Mouse (Mus musculus): ENCODE data around the gene 4921536K21Rik. TPM values are rescaled to one million over a fixed set of nuclear protein-coding genes. Genes with fewer than 3 reads are reported as not detected.

The 4921536K21Rik gene
- total RNA-seq, 2 experiments from 2014 or later: 0.13 TPM

GRCm38 (mm10) chr11:3911440-3911839 is 16.5 kb upstream of the 4921536K21Rik start:
- DNase-seq: peak; percentile 23

DNA sequence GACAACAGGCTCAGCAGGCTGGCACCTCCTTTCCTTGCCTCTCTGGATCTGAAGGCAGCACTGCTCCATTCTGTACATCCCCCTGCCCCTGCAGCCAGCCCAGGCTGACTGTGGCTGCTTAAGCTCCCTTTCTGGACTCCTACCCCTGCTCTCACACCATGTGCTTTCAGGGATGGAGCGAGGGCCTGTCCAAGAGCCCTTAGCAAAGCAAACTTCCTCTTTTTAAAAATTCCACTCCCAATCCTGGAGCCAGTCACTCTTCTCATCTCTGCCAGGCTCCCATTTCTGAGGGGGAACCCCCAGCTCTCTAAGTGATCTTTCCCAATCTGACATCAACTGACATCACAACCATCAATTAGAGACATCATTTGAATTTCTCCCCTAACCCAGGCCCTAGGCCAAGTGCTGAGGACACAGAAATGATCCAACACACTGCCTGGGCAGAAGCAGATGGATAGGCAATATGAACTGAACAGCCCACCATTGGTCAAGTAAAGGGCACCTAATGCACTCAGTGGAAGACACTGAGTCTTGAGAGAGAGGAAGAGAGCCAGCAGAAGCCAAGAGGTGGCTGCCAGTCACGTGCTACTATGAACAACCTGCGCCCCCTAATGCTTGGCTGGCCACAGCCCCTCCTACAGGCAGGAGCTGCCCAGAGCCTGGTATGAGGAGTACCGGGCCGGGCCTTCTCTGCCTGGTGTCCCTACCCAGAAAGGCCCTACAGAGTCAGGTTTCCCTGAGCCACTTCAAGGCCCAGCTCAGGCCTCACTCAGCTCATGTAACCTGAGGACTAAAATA is 15.8 kb upstream of the 4921536K21Rik start:
- DNase-seq: peak; percentile 78

DNA sequence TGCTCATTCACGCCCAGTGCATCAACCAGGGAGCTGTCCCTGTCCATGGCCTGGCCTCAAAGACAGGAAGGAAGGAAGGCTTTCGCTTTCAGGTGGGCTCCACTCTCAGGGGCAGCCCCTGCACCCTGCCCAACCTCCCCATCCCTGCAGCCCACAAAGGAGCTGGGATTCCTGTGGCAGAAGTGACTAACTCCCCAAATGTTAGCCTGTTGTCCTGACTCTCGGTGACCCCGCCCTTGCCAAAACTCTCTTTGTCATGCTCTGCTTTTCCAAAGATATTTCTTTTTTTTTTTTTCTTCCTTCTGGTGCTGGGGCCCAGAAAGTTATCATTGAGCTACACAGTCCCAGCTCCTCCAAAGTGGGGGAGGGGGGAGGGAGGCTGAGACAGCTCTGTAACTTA is 14.3 kb upstream of the 4921536K21Rik start:
- no peak for DNase-seq

- DNase-seq: no peak
Observed at GRCm38 (mm10) chr11:3905446-3905845, 10.5 kb upstream of the 4921536K21Rik start.

DNA sequence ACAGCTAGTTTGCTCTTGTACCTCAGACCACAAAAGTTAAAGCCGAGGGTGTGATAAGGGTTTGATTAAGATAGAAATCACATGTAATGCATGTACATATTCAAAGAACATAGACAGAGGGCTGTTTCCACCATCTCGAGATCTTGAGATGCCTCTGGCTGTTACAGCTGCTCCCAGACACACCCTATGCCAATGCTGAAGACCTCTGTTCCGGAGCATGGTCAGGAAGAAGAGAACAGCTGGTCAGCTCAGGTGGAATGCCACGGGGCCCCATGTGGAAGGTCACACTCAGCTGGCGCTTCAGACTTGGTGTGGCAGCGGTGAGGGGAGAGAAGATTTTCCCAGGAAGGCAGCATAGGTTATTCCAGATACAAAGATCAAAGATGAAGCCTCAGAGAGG is 9.8 kb upstream of the 4921536K21Rik start:
- DNase-seq: no peak

- peak; percentile 79 for DNase-seq
Observed at GRCm38 (mm10) chr11:3903046-3903445, 8.1 kb upstream of the 4921536K21Rik start.

DNA sequence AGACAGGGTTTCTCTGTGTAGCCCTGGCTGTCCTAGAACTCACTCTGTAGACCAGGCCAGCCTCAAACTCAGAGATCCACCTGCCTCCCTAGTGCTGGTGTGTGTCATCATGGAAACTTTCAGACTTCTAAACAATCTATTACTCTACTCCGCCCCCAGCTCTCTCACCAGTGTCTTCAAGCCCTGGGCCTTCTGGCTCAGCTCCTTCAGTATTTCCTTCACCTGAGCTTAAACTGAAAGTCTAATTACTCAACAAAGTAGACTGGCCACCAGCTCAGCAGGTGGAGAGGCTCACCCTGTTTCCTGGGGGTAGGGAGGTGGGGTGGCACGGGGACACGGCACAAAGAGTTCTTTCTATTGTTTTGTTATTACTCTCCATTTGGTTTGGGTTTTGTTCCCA is 7.6 kb upstream of the 4921536K21Rik start:
- DNase-seq: no peak

- no peak for DNase-seq
Observed at GRCm38 (mm10) chr11:3900296-3900695, 5.4 kb upstream of the 4921536K21Rik start.

DNA sequence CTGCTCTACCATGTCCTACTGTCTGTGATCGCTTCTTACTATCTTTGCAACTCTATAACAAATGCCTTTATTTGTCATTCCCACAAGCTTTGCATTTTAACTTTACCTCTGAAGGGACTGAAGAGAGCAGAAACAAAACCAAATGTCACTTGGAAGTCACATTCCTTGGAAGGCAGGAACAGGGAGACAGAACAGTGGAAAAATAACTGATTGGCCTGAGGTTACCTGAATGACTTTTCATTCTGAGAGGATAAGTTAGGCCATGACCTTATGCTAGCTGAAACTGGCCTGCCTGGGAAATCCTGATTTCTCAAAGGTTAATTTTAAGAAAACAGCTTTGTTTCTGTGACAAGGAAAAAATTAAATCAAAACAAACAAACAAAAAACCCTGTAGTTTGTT is 1.0 kb upstream of the 4921536K21Rik start:
- DNase-seq: no peak

GRCm38 (mm10) chr11:3895458-3895857 is 560 bp upstream of the 4921536K21Rik start:
- DNase-seq: no peak

- no peak for DNase-seq
Observed at GRCm38 (mm10) chr11:3893970-3894369, 928 bp downstream of the 4921536K21Rik start.

DNA sequence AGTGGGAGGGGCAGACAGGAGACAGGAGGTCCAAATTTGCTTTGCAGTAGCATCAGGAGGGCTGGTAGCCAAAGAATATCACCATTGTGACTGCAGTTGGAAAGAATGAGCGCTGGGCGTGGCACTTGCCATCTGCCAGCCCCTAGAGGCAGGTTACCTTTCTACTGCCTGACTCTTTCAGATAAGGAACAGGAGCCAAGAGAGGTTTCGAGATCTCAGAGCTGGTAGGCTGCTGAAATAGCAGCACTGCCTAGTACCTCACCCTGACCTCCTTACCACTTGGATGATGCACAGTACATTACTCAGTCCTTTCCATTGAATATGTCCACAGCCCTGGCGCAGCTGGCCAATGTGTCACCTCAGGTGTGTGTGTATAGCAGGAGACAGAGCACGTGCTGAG is 7.6 kb downstream of the 4921536K21Rik start:
- DNase-seq: no peak

- no peak for DNase-seq
Observed at GRCm38 (mm10) chr11:3883711-3884110, 11.2 kb downstream of the 4921536K21Rik start.

DNA sequence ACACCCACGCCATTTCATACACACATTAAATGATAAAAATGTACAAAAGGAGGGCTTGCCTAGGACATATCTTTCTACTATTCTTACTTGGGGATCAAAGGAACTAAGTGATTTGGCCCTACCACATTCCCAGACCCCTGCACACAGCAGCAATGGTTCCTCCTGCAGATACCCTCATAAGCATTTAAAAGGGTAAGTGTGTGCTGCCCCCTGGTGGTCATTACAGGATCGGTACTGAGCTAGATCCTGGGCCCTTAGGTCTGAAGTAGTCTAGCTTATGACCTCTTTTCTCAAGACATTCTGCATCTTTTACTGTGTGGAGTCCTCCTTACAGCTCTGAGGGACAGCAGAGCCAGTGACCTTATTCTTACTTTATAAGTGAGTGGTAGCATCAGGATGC is 15.1 kb downstream of the 4921536K21Rik start:
- DNase-seq: no peak

GRCm38 (mm10) chr11:3878660-3879059 is 16.2 kb downstream of the 4921536K21Rik start:
- no peak for DNase-seq

GRCm38 (mm10) chr11:3876419-3876818 is 18.5 kb downstream of the 4921536K21Rik start:
- no peak for DNase-seq

GRCm38 (mm10) chr11:3864343-3864742 is 30.6 kb downstream of the 4921536K21Rik start:
- DNase-seq: no peak

DNA sequence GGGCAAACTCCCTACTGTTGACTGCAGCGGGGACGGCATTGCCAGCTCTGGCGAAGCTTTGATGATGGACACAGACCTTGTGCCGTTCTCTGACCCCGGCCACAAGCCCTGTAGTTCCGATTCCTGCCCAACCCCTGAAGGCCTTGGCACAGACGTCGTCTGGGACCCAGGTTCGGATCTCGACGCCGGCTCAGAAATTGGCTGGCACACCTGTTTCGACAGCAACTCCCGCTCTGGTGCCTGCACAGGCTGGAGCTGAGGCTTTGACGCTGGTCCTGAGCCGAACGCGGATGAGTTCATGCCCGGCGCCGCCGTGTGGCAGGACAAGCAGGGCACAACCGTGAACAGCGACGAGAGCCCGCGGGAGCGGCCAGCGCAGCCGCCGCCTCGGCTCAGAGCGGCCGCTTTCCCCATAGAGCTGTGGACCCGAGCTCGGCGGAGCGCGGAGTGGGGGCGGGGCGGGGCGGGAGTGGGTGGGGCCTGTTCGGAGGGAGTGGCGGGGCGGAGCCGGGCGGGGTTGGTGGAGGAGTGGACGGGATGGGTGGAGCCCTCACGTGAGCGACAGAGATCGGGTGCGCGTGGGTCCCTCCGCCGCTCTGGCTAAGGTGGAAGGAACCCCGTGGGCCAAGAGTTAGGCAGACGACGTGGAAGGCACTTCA is 31.3 kb downstream of the 4921536K21Rik start, which contains the start of gene Osbp2:
Gene Osbp2 (minus strand): TSS at position 450 of the 659 bp plus-strand sequence.
- peak; percentile 78 for DNase-seq

DNA sequence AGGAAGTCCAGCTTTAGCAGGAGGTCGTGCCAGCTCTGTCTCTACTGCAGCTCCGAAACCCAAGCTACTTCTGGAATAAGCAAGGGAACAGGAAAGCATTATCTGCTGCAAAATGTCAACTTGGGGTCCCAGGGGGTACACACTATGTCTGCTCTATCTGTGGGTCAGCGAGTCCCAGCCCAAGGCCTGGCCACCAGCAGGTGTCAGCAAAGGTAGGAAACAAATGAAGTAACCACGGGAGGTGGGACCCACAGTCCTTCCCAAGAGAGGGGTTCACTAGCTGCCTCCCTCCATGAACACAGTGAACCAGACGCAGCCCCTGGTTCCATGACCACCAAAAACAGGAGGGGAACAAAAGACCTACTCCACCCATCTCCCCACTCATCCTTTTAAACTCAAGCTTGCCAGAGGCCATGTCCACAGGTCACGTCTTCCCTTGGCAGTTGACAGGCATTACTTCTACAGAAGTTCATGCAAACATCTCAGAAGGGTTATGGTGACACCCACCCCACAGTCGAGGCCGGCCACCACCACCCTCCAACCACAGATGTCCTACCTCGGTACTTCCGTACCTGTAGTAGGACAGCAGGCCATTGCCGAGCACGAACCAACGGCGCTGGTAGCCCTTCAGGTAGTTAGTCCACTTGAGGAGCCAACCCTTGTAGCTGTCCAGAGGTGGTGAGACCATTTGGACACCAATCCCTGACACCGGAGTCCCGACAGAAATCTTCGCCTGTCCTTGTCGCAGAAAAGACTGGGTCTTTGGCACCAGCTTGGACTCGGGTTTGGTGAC is 32.0 kb downstream of the 4921536K21Rik start:
- DNase-seq: no peak

DNA sequence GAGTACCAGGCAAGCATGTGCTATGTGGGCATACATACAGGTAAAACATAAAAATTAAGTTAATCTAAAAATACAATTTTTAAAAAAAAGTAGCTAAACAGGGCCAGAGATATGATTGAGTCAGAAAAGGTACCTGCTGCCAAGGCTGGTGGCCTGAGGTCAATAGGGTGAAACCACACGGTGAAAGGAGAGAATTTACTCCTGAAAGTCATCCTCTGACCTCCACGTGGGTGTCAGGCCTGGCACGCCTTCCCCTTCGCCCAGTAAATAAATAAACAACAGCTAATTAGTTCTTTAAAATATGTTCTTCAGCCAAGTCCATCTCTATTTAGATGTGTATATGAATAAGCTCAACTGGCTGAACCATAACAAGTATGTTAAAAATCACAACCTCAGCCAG is 34.5 kb downstream of the 4921536K21Rik start:
- no peak for DNase-seq

- no peak for DNase-seq
Observed at GRCm38 (mm10) chr11:3859778-3860177, 35.1 kb downstream of the 4921536K21Rik start.

- no peak for DNase-seq
Observed at GRCm38 (mm10) chr11:3857902-3858301, 37.0 kb downstream of the 4921536K21Rik start.

GRCm38 (mm10) chr11:3855846-3856245 is 39.1 kb downstream of the 4921536K21Rik start:
- no peak for DNase-seq
